Mouse (Mus musculus) embryo, embryonic 11 days (tissue): Measurements from ENCODE around the gene Rab11fip4.

Experiments
- DNase-seq: peaks from one replicate; pipeline ENCODE4 v3.0.0-alpha.2; 2015

The Rab11fip4 gene

DNA sequence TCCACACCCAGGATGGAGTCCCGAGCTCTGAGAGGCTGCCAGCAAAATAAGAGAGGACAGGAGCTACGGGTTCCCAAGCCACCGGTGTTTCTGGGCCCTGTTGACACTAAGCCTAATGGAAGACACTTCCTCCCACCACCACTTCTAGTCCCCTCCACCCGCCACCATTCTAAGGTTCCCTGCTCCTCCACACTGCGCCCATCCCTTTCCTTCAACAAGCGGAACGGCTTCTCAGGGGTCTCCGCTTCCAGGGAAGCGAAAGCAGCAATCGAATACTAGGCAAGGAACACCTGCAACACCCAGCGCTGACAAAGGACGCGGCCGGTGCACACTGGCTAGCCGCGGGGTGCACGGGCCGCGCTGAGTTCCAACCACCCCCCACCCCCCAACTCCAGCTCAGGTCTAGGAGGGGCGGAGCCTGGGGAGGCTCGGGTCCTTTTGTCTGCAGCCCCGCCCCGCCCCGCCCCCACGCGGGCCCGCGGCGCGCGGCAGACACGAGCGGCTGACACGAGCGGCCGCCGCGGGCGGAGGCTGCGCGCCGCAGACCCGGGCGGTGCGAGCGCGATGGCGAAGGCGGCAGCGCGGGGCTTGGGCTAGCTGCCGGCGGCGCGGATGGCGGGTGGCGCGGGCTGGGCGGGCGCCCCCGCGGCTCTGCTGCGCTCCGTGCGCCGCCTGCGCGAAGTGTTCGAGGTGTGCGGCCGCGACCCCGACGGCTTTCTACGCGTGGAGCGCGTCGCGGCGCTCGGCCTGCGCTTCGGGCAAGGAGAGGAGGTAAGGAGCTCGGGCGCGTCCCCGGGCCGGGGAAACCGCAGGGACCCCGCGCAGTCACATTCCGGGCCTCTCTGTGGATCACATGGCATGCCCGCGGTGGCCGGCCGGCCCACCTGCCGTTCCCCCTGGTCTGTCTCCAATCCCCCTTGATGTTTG lies at the start of gene Rab11fip4:
Gene Rab11fip4, plus strand, starts transcription at position 549 of the 927 bp plus-strand sequence.
- peak; percentile 76 for DNase-seq

- DNase-seq: no peak
These were observed 38.4 kb upstream of the Rab11fip4 start for GRCm38 (mm10) chr11:79552622-79553021.

- no peak for DNase-seq
These were observed 30.5 kb upstream of the Rab11fip4 start for GRCm38 (mm10) chr11:79560536-79560935.

GRCm38 (mm10) chr11:79563493-79563892 lies 27.5 kb upstream of the Rab11fip4 start:
- DNase-seq: no peak

DNA sequence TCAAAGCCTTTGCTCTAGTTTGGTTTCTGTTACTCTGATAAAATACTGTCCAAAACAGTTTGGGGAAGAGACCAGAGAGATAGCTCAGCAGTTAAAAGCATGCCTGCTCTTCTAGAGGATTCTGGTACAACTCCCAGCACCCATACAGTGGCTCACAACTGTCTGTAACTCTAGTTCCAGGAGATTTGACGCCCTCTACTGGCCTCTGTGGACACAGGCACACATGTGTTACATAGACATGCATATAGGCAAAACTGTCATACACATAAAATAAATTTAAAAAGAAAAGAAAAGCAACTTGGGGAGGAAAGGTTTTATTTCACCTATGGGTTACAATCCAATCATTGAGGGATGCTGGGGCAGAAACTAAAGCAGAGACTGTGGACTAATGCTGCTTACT lies 24.1 kb upstream of the Rab11fip4 start:
- DNase-seq: no peak

- no peak for DNase-seq
These were observed 22.7 kb upstream of the Rab11fip4 start for GRCm38 (mm10) chr11:79568197-79568911.

DNA sequence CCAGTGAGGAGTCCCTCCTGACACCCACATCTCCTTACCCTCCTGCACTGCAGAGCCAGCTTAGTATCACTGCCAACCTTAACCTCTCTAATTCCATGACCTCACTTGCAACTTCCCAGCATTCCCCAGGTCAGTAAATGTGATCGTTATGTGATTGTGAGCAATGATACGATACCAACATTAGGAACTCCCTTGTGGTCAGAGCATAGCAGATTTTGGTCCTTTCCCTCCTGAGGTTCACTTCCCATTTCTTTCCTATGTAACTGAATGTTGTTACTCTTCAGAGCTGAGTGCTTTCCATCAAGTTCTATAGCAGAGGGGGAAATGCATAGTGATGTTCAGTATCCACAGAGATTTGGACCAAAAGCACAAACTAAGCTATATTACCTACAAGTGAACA lies 20.7 kb upstream of the Rab11fip4 start:
- no peak for DNase-seq

- DNase-seq: no peak
These were observed 17.2 kb upstream of the Rab11fip4 start for GRCm38 (mm10) chr11:79573836-79574235.

- no peak for DNase-seq
These were observed 15.5 kb upstream of the Rab11fip4 start for GRCm38 (mm10) chr11:79575383-79576073.

DNA sequence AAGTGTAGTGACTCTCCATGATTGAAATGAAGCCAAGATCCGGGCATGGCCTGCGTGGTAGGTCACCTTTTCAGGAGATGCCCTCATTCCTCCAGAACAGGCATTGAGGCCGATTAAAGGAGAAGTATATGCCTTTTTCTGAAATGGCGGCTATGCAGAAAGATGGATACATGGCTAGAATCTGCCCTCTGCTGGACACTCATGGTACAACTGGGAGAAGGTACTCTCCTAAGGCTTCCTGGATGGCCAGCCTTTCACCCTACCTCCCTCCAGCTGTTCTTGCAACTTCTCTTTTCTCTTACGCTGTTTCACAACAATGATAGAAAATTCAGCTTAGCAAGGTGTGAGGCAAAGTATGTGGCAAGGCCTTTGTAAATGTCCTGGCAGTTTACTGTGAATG lies 13.3 kb upstream of the Rab11fip4 start:
- DNase-seq: peak; percentile 80

- DNase-seq: no peak
These were observed 10.4 kb upstream of the Rab11fip4 start for GRCm38 (mm10) chr11:79580660-79581059.

DNA sequence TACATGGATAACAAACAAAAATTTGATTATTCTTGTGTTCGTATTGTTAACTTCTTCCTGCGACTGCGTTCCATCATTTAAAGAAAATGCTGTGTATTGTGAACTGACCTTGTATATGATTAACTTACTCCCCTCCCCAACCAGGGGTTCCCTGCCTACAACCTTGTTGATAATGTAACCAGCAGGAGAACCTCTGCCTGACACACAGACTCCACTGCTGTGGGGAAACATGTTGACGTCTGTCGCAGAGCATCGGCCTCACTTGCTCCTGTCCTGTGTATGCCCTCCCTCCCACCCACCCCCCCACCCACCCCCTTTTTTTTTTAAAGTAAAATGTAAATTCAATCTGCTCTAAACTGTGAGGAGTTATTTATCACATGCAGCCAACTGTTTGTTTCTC lies 9.8 kb upstream of the Rab11fip4 start:
- DNase-seq: no peak

DNA sequence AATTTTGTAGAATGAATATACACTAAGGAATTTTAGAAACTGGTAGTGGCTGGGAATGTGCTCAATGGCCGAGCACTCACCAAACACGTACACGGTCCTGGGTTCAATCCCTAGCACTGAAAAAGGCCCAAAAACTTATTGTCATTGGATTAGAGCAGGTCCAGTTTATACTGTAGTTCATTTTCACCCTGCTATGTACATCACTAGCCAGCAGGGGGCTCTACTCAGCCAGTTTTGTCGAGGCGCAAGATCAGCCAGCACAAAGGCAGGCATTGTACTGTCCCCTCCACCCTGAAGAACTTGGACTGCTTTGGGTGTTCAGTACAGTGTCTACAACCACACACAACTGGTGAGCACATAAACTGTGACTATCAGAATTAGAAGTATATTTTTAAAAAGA lies 6.8 kb upstream of the Rab11fip4 start:
- peak; percentile 85 for DNase-seq

- peak; percentile 57 for DNase-seq
These were observed 1.5 kb upstream of the Rab11fip4 start for GRCm38 (mm10) chr11:79589317-79590075.

- no peak for DNase-seq
These were observed 571 bp downstream of the Rab11fip4 start for GRCm38 (mm10) chr11:79591591-79591975.

GRCm38 (mm10) chr11:79593495-79593894 lies 2.5 kb downstream of the Rab11fip4 start:
- DNase-seq: peak; percentile 70

DNA sequence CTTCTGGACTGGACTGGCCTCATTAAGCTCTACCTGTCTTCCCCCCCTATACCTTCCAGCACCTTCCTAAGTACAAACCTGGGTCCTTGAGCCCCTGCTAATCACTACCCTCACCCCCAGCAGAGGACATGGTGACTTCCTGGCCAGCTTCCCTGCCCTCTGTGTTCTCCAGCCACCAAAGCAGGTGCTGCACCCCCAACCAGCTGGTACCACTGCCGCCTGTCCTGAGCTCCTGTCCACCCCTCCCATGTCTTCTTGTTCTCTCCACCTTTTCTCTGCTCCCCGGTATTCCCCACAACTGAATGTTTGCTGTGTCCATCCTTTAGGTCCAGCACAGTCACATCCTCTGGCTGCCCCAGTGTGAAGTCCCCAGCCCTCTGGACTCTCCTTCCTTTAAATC lies 19.4 kb downstream of the Rab11fip4 start:
- DNase-seq: no peak

DNA sequence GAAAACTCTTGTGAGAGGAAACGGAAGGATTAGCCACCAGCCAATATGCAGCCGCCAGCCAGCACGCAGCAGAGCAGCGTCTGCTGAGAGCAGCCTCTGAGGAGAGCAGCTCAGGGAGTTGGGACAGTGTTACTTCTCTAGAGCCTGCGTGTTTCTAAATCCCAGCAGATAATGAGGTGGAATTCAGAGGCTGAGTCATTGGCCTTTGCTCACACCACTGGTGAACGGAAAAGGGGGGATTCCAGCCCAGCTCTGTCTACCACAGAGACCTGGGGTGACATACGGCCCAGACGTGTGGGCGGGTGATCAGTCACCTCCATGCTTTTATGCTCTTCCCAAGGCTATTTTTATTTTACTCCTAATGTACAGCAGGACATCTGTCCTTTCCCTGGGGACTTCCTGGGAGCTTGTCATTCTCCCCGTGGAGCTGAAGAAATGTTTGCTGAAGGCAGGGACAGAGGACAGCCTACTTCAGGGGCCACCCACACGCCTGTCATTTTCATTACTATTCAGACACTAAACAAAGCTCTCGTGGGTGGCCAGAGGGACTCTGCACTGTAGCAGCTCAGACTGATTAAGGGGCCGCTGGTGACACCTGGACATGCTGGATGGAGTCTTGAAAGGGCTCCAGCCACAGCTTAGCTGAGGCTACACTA lies 20.1 kb downstream of the Rab11fip4 start:
- peak; percentile 51 for DNase-seq

GRCm38 (mm10) chr11:79612046-79612600 lies 21.1 kb downstream of the Rab11fip4 start:
- no peak for DNase-seq

GRCm38 (mm10) chr11:79613084-79613483 lies 22.1 kb downstream of the Rab11fip4 start:
- peak; percentile 44 for DNase-seq

DNA sequence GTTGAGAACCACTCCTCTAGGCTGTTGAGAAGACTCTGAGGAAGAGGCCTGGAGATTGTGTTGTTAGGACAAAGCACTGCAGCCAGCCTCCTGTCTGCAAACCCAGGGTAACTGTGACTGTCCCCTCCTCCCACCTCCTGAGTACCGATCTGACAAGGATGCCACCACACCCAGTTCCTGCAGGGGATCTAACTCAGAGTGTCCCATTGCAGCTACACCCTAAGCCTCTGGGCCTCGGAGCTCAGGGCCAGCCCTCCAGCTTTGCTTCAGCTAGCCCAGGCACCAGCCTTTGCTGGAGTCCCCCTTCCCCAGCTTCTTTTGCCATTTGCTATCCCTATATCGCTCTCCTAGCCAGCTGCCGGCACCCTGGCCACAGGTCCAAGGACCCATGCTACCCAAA lies 22.7 kb downstream of the Rab11fip4 start:
- no peak for DNase-seq

- DNase-seq: no peak
These were observed 23.9 kb downstream of the Rab11fip4 start for GRCm38 (mm10) chr11:79614880-79615279.
